Mouse (Mus musculus) embryo, embryonic 11.5 days (tissue): ENCODE results near the gene Rlf.
A peak's percentile ranks its signal among the peaks of the same experiment; 100 is the strongest.

ENCODE experiments used
- DNase-seq: peaks from one replicate; pipeline ENCODE4 v3.0.0-alpha.2; 2012; ENCODE audit warnings: low read depth, low spot score

Gene Rlf

DNA sequence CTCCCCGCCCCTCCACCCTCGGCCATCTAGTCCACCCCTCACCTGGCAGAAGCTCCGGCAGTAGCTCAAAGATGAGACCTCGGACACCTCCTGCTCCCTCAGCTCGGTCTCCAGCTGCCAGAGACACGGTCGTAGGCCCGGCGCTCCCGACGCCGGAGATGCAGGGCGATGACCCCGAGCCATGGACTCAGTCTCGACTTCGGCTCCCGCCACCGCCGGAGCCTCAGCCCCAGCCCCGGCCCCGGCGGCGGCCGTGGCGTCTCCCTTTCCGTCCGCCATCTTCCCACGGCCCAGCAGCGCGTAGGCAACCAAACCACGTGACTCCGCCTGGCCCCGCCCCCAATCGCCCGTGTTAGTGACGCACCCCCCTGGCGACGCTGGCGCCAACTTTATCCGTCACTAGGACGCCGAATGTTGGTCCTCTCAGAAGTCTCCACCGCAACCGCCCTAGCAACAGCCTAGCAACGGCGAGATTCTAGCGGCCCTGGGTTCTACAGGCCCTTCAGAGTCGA lies at the start of gene Rlf:
TSS of gene Rlf (minus strand) at position 292 of the 512 bp plus-strand sequence.
- peak; percentile 98 for DNase-seq

DNA sequence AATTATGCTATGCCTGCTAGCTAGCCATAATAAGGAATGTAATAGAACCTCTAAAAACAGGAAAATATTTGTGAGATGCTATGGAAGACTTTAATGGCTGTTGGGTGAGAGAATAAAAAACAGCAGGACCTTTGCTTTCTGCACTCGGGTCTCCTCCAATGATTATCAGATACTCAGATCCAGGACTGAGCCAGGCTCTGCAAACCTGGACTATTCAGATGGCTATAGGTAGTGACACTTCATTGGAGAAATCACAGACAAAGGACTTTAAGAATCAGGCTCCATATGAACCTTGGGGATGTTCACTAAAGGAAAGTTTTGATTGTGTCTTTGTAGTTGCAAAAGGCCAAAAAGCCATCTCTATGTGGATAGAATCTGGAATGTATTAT lies 26.7 kb upstream of the Rlf start:
- DNase-seq, result no peak

DNA sequence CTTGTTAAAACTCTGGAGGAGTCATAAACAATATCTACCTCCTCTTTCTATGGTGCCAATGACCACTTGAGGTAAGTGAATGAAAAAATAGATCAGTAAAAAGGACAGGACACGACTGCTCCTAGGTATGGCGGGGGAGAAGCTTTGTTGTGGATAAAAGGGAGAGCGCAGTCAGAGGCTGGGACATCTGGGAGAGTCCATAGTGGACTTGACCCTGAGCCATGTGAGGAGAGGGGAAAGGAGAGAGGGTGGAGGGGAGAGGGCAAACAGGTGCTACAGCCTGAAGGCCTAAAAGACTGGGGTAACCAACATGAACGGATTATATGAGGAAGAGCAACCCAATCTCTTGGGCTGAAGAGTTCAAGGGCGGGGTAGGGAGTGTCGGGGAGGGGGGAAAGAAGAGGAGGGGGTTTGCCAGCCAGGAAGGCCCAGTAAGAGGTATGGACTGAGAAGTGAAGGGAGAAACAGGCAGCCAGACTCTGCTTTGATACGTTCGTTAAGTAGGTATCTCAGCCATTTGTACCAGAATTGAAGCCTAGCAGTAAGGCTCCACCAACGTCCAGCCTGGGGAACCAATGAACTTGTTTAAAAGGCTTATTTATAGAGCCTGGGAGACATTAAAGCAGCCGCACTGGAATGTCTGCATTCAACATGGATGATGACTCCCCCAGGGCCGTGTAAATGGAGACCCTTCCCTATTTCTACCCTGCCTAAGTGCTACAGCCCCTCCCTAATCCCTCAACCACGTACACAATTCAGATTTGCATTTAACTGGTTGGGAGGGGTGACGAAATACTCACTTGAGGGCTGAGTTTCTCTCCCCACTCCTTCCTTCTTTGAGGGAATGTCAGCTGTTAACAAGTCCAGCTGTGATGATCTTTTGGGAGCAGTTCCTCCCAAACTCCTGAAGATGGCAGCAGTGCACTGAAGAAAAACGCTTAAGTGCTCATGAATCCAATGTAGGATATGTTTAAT lies 26.0 kb upstream of the Rlf start:
- DNase-seq, result peak; percentile 61

DNA sequence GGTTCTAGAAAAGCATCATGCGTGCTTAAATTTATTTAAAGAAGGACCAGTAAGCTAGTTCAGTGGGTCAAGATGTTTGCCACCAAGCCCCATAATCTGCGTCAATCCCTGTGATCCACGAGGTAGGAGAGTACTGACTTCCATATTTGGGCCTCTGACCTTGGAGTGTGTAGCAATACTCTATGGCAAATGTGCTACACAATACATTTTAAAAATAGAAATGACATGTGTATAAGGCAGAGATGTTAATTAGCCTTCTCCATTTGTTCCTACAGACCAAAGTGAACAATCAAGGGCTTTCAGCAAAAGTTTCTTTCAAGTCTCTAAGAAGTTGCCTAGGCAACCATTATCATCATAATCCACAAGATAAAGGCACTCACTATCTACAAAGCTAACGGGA lies 25.0 kb upstream of the Rlf start:
- no peak for DNase-seq

DNA sequence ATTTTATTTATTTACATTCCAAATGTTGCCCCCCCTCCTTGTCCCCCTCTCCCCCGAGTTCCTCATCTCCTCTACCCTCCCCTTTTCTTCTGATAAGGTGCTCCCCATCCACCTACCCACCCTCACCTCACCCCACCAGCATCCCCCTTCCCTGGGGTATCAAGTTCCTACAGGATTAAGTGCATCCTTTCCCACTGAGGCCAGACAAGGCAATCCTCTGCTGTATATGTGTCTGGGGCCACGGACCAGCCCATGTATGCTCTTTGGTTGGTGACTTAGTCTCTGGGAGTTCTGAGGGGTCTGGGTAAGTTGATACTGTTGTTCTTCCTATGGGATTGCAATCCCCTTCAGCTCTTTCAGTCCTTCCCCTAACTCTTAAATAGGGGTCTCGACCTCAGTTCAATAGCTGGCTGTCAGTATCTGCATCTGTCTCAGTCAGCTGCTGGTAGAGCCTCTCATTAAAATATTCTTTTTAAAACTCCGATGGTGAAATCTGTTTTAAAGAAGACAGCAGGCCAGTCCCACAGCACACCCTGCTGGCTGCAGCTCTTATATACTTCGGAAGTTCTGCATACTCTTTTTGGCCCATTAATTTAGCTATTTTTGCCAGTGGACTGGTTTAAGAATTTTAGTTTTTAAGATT lies 17.0 kb upstream of the Rlf start:
- DNase-seq, result peak; percentile 31

DNA sequence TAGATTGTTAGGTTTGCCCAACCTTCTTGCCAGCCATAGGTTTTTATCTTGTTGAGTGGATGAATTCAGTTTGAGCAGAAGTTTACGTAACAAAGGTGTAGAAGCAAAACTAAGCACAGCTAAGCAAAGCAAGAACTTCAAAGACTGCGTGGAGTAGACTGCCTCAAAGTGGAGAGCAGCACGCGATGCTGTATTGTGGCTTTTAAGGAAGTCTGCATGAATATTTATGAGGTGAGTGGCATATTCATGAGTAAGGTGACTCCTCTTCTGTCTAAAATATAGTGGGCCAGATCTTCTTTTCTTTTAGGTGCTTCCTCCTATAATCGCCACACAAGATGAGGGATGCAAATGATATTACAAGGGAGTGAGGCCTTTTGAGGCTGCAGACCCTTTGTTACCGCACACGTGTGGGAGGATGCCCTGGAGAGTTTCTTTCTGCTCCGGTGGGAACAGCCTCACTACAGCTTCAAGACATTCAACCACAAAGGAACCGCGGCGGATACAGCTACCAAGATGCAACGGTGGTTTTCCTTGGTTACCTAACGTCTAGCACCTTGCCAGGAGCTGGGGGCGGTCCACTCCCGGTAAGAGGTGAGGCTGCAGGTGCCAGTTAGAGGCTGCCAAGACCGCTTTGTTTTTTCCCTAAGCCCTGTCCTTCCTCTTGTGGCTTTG lies 16.2 kb upstream of the Rlf start:
- DNase-seq, result peak; percentile 30

DNA sequence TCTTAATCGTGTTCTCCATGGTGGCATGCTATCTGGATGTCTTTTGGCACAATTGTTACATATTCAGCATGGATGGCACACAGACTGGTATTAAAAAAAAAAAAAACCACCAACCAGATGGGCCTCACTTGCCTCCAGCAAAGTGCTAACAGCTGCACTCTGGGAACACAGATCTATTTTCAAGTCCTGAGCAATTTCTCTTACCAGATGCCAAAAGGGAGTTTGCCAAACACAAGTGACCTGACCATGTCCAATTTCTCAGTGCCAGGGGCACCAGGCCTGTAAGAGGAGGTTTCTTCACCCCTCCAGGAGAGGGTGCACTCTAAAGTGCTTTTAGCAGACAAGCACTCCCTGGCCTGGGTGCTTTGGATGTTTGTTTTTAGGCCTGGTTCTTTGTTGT lies 12.2 kb upstream of the Rlf start:
- no peak for DNase-seq

DNA sequence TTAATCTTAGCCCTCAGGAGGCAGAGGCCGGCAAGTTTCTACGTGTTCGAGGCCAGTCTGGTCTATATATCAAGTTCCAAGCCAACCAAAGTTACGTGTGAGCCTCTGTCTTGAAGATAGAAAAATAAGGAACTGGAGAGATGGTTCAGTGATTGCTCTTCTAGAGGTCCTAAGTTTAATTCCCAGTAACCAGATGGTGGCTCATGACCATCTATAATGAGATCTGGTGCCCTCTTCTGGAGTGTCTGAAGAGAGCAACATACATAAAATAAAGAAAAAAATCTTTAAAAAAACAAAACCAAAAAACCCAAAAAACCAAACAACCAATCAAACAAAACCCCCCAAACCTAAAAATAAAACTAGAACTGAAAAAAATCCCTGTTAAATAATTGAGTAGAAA lies 10.3 kb upstream of the Rlf start:
- no peak for DNase-seq

DNA sequence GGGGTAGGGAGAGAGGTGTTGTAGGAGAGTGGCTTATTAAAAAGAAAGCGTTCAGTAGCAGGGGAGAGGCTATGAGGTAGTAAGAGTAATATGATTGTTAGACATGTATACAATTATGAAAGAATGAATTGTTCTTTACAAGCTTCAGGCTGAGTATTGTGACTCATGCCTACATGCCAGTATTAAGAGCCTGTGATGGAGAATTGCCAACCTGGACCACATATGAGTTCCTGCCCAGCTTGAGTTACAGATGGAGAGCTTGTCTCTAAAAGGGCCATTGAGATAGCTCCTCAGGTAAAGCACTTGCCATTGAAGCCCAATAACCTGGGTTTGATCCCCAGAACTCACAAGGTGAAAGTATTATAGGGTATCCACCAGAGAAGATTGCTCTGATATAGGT lies 8.3 kb upstream of the Rlf start:
- DNase-seq, result no peak

DNA sequence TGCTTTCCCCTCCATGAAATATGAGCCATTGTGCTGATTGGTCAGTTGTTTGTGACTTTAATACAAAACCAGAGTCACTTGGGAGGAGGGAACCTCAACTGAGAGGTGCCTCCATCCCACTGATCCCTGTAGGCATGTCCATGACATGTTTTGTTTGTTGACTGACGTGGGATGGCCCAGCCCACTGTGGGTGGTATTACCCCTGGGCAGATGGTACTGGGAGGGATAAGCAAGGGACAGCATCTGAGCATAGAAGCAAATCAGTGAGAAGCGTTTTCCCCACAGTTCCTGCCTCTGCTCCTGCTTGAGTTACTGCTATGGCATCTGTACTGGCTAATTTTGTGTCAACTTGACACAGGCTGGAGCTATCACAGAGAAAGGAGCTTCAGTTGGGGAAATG lies 1.3 kb upstream of the Rlf start:
- no peak for DNase-seq

DNA sequence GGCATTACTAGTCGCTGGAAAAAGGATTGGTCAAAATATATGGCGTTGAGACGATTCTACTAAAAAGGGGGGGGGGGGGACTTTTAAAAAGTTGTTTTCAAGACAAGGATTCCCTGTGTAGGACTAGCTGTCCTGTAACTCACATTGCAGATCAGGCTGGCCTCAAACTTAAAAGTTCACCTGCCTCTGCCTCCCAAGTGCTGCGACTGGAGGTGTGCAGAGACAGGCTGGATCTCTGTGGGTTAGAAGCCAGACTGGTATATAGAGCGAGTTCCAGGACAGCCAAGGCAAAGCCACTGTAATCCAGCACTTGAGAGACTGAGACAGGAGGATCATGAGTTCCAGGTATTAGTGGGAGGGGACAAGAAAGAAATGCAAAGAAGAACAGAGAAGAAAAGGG lies 605 bp upstream of the Rlf start:
- no peak for DNase-seq

DNA sequence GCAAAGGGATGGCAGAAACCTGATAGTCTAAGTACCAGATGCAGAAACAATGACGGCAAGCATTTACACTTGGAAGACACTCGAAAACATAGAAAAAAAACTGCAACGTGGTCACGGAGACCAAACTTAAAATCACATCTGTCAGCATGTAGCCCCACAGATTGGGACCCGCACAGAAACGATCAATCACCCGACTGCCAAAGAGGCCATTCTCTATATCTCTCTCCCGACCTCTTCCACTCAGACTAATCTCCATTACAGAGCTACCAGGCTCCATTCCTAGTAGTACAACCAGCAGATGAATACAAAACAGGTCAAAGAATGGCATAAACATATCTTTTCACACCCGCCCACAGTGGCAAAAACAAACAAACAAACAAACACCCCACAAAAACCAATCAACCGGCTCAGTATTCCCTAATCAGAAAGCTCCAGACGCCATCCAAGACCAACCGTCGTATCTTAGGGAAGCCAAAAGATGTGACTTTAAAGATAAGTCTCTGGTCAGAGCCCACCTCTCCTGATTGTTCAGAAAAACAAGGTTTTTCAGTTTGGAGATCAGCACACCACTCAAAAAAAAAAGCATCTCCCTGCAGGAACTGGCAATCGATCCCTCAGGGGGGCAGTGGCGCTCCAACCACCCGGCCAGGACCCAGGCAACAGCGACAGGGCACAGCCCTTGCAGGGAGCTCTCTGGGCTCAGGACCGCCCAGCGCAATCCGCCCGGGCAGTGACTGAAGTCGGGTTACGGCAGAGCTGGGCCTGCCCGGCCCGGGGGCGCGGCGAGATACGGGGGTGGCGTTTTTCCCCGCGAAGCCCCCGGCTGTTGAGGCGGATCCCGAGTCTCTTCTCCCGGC lies 720 bp downstream of the Rlf start:
- peak; percentile 8 for DNase-seq

DNA sequence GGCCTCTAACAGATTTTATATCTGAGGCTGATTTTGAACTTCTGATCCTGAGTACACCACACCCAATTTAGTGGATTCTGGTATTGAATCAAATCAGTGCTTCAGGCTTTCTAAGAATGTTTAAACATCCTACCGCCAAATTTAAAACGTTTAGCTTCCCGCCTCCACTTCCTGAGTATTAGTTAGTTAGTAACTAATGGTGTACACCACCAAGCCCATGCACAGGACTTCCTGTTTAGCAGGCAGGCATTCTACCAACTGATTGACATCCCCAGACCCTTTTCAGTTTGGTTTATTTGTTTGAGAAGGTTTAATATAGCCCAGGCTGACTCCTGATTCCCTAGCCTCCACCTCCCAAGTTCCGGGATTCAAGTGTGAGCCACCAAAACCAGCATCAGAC lies 6.0 kb downstream of the Rlf start:
- no peak for DNase-seq

DNA sequence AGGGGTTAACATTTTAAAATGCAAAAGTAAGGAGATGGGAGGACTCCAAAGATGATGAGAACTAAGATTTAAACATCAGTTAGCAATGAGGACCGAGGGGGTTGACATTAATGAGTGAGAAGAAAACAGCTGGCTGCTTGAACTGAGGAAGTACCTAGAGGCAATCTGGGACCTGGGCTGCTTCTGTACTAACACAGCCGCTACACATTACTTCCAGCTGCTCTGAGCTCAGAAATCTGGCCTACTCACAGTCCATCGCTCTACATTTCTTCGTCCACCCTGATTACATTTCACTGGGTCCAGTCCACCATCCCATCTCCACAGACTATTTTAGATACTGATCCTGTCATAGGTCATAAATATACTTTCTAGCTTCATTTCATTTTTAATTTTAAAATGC lies 17.0 kb downstream of the Rlf start:
- DNase-seq, result no peak

DNA sequence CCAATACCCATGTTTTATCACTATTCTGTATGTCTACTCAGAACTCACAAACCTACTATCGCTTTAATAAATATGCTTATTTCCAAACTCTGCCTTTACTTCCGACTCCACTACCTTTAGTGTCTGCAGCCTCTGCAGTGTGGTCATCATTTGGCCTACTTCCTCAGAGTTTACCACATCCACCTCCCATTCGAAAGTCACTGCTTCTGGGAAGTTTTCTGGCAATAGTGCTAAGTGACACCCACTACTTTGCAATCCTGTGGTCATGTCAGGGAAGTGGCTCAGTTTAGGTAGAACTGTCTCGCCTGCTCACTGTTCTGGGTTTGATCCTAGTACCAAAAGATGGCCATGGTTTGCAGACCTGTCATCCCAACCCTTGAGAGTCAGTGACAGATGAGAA lies 17.9 kb downstream of the Rlf start:
- DNase-seq, result no peak

DNA sequence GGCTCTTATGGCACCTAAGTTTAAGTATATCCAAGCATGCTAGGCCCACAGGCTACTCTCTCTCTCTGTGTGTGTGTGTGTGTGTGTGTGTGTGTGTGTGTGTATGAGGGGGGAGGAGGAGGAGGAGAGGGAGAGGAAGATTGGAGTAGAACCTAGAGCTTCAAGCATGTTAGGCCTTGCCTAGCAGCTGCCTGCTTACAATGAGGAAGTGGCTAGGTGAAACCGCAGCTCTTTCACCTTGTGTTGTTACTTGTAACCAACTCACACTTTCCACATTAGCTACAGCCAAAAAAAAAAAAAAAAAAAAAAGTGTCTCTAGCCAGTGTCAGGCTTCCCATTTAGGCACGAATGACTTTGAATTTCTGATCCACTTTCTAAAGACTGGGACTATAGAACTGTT lies 18.7 kb downstream of the Rlf start:
- DNase-seq, result no peak

DNA sequence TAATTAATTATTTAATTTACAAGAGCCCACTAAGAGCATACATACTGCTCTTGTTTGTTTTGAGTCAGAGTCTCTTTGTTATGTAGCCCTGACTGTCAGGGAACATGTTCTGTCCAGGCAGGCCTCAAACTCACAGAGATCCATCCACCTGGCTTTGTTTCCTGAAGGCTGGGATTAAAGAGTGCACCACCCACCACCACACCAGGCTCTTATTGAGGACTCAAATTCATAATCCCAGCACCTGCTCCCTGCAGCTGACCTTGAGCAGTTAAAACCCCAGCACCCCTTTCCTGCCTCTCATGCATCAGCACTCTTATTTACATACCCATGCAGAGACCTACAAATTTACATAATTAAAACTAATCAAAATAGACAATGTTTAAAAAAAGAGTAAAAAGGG lies 20.1 kb downstream of the Rlf start:
- DNase-seq, result no peak

DNA sequence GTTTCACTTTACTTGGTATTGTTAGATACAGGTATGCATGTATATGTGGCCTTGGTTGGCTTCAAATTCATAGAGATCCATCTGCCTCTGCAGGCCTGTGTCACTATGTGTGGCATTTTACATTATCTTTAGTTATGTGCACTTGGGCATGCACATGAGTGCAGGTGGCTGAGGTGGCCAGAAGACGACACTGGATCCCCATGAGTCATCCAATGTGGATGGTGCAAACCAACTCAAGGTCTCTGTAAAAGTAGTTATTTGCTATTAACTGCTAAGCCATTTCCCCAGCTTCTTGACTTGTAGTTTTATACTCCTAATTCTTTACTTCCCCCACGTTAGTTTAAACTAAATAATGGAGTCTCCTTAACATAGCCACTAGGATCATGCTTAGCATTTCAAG lies 22.6 kb downstream of the Rlf start:
- DNase-seq, result no peak

DNA sequence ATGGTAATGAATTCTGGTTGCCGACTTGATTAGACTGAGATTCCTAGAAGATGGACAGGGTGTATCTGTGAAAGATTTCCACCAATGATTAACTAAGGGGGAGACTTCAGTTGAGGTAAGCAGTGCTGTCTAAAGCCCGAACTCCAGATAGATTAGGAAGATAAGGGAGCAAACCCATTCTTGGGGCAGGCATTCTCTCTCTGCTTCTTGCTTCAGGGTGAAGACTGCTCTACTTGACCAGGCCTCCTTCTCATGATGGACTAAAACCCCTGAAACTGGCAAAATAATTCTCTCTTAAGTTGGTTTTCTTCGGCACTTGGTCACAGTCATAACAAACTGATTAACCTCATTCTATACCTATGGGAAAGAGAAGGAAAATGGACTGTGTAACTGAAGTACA lies 25.5 kb downstream of the Rlf start:
- no peak for DNase-seq

DNA sequence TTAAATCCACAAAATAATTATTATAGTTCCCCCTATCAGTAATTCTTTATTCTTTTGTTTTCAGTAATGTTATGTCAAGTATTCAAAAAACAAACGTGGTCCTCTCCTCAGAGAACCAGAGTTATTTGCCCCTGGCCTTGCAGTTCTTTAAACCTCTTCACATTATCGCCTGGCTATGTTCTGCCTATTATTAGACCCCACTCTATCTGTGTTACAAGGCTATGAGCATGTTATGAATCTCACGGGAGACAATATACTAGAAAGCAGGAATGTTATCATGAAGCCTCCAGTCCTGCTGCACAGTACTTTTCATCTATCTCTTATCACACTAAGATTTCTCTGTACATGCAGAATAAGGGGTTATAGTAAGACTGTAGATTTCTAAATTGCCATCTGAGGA lies 35.2 kb downstream of the Rlf start:
- DNase-seq, result no peak

DNA sequence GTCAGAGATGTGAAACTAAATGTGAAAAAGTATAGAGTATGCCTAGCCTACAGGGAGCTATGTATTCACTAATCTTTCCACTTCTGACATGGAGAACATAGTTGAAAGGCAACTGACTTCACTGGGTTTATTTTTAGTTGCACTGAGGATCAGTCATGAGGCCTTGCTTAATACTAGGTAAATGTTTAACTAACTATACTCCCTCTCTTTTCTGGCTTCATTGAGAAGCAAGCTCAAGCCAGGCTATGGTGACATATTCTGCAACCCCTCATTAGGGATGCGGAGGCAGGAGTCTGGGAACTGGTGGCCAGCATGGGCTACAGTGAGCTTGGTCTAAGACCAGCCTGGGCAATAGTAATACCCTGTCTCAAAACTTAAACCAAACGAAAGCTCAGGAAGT lies 47.2 kb downstream of the Rlf start:
- DNase-seq, result no peak
